Mouse (Mus musculus) liver, embryonic 12.5 days (tissue): Measurements from ENCODE around the gene Rgs19. TPM values are rescaled to one million over a fixed set of nuclear protein-coding genes. Genes with fewer than 3 reads are reported as not detected.
A peak's percentile ranks its signal among the peaks of the same experiment; 100 is the strongest.

ENCODE experiments used
- ATAC-seq: fragments of 200-750 bp; cut with Nextera tagmentation; 2 replicates; pipeline ENCODE4 v1.8.0; 2017; ENCODE audit warnings: moderate number of reproducible peaks, mild to moderate bottlenecking, moderate library complexity
- H3K27ac ChIP-seq: fragments of 300-500 bp; sonication (generic); 2 replicates; pipeline ENCODE4 v1.5.1; 2016; ENCODE audit warnings: mild to moderate bottlenecking
- H3K27me3 ChIP-seq: fragments of 300-500 bp; sonication (generic); replicated peaks from 2 replicates; pipeline ENCODE4 v1.6.1; 2016; ENCODE audit warnings: mild to moderate bottlenecking, moderate library complexity
- H3K36me3 ChIP-seq: fragments of 300-500 bp; sonication (generic); 2 replicates; pipeline ENCODE4 v1.6.1; 2016; ENCODE audit warnings: mild to moderate bottlenecking, moderate library complexity
- H3K4me1 ChIP-seq: fragments of 300-500 bp; sonication (generic); 2 replicates; pipeline ENCODE4 v1.6.1; 2016
- H3K4me2 ChIP-seq: fragments of 300-500 bp; sonication (generic); 2 replicates; pipeline ENCODE4 v1.6.1; 2016; ENCODE audit warnings: mild to moderate bottlenecking, moderate library complexity
- H3K4me3 ChIP-seq: fragments of 300-500 bp; sonication (generic); 2 replicates; pipeline ENCODE4 v1.5.1; 2016; ENCODE audit warnings: mild to moderate bottlenecking, moderate library complexity
- H3K9ac ChIP-seq: fragments of 300-500 bp; sonication (generic); 2 replicates; pipeline ENCODE4 v1.6.1; 2016; ENCODE audit warnings: mild to moderate bottlenecking, moderate library complexity
- H3K9me3 ChIP-seq: fragments of 300-500 bp; sonication (generic); replicated peaks from 2 replicates; pipeline ENCODE4 v1.6.1; 2016; ENCODE audit warnings: mild to moderate bottlenecking, moderate library complexity
- WGBS: fragments of 180-500 bp; shearing (Covaris S2); methylation state at CpG from one replicate; pipeline ENCODE4 v1.1.7; 2016; ENCODE audit not compliant: insufficient replicate concordance; 5-methylcytosine and 5-hydroxymethylcytosine counted together
- polyA plus RNA-seq: library from polyadenylated mRNA; unstranded; fragments of >200 nt; fragmentation: Nextera tagmentation; extraction: Ambion mirVana; gene quantifications from 2 replicates; pipeline ENCODE4 v1.2.1, GENCODE M21; 2016

Rgs19 gene
- polyA plus RNA-seq, 1 experiment from 2014 or later: 26.9 TPM

DNA sequence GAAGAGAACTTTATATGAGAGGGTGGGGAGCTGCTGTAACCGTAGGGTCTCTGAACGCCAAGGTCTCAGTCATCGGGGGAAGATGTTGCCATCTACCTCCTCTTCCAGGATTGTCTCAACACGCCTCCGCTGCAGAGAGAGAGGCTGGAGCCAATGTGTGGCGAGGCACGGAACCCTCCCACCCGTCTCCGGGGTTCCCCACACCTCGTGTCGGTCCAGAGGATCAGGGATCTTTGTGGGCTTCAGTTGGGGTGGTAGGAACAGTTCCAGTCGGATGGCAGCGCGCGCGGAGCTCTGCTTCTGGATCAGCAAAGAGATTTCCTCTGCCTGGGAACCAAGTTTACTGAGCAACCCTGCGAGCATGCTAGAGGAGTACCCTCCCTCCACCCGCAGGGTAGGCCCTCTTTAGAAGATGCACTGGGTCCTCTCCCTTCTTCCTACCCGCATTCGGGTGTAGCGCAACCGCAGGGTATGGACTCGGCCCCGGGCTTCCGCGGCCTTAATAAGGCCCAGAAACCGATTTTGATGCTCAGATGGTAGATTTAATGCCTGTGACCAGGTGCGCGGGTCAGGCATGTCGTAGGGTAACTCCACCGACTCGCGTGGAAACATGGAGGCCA, 3.1 kb upstream of the Rgs19 start:
- WGBS: 66% methylated on average over 33 of the region's 33 CpGs
- Histone ChIP-seq H3K4me3 (no peak overlapping the region), H3K36me3 (no peaks in the 10 kb centered on the region), H3K27ac (no peak overlapping the region), H3K9ac (no peak overlapping the region), H3K27me3 (peaks cover 27% of the 10 kb centered on the region), H3K4me2 (no peak overlapping the region), H3K9me3 (no peaks in the 10 kb centered on the region), H3K4me1 (peaks cover 28% of the 10 kb centered on the region)
- ATAC-seq: no peak

- no peak overlapping the region for H3K9ac ChIP-seq
- peaks cover 29% of the 10 kb centered on the region for H3K4me1 ChIP-seq
- peaks cover 27% of the 10 kb centered on the region for H3K27me3 ChIP-seq
- 50% methylated on average over 1 of the region's 1 CpGs for WGBS
- no peak overlapping the region for H3K4me3 ChIP-seq
- no peak overlapping the region for H3K27ac ChIP-seq
- no peaks in the 10 kb centered on the region for H3K9me3 ChIP-seq
- no peak for ATAC-seq
- no peak overlapping the region for H3K4me2 ChIP-seq
- no peaks in the 10 kb centered on the region for H3K36me3 ChIP-seq
These were observed 2.0 kb upstream of the Rgs19 start for GRCm38 (mm10) chr2:181695776-181696175.

DNA sequence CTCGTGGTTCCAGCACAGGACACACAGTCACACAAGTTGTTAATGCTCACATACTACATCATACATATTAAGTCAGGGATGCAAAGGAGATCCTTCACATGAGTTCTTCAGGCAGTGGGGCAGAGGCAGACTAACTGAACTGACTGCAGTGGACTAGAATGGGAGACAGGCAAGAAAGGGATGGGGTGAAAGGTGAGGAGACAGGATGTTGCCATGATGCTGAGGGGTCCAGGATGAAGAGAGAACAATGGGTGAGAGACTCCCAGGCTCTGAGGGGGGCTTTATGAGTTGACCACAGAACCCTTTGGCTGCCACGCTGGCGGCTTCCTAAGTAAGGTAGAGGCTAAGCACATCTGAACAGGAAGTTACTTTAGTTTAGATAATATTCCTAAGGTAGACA, 804 bp upstream of the Rgs19 start:
- Histone ChIP-seq H3K9ac (no peak overlapping the region), H3K4me1 (peaks cover 29% of the 10 kb centered on the region), H3K36me3 (peaks cover 4% of the 10 kb centered on the region), H3K4me3 (no peak overlapping the region), H3K9me3 (no peaks in the 10 kb centered on the region), H3K4me2 (peak overlapping the region; percentile 87), H3K27me3 (peaks cover 27% of the 10 kb centered on the region), H3K27ac (no peak overlapping the region)
- WGBS: 65% methylated on average over 3 of the region's 3 CpGs
- no peak for ATAC-seq

- Histone ChIP-seq H3K9me3 (no peaks in the 10 kb centered on the region), H3K4me3 (peak overlapping the region; percentile 62; the same call in 1 of the 2 replicates), H3K27ac (no peak overlapping the region), H3K4me1 (peaks cover 29% of the 10 kb centered on the region), H3K27me3 (peaks cover 27% of the 10 kb centered on the region), H3K4me2 (peak overlapping the region; percentile 87), H3K36me3 (peaks cover 26% of the 10 kb centered on the region), H3K9ac (no peak overlapping the region)
- no peak for ATAC-seq
- WGBS: 65% methylated on average over 3 of the region's 3 CpGs
These were observed 1.5 kb downstream of the Rgs19 start for GRCm38 (mm10) chr2:181692304-181692703.

DNA sequence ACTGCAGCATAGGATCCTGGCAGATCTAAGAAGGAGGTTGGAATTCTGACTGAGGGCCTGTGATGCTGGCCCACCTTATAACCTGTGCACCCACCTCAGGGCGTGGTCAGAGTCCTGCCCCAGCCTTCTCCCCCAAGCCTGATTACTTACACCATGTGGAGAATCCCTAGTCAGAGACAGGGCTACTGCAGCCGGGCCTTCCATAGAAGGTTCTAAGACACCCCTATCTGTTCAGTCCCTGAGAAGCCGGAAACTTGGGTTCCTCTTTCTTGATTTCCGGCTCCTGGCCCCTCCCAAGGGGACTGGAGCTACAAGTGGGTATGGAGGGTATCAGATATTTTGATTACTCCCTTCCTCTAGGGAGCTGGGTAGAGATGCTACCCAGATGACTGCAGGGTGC, 2.2 kb downstream of the Rgs19 start:
- Histone ChIP-seq H3K27me3 (peaks cover 27% of the 10 kb centered on the region), H3K4me3 (0 out of 2 replicates have a peak overlapping the region, but pooled peaks have one; percentile 12), H3K36me3 (peaks cover 32% of the 10 kb centered on the region), H3K27ac (no peak overlapping the region), H3K4me2 (peak overlapping the region; percentile 32), H3K9ac (no peak overlapping the region), H3K4me1 (peaks cover 29% of the 10 kb centered on the region), H3K9me3 (no peaks in the 10 kb centered on the region)
- WGBS: 34% methylated on average over 4 of the region's 4 CpGs
- no peak for ATAC-seq

- H3K36me3 ChIP-seq: peaks cover 35% of the 10 kb centered on the region
- no peak overlapping the region for H3K9ac ChIP-seq
- peak overlapping the region; percentile 12; the same call in 1 of the 2 replicates for H3K4me3 ChIP-seq
These were observed 2.7 kb downstream of the Rgs19 start for GRCm38 (mm10) chr2:181691083-181691482.

DNA sequence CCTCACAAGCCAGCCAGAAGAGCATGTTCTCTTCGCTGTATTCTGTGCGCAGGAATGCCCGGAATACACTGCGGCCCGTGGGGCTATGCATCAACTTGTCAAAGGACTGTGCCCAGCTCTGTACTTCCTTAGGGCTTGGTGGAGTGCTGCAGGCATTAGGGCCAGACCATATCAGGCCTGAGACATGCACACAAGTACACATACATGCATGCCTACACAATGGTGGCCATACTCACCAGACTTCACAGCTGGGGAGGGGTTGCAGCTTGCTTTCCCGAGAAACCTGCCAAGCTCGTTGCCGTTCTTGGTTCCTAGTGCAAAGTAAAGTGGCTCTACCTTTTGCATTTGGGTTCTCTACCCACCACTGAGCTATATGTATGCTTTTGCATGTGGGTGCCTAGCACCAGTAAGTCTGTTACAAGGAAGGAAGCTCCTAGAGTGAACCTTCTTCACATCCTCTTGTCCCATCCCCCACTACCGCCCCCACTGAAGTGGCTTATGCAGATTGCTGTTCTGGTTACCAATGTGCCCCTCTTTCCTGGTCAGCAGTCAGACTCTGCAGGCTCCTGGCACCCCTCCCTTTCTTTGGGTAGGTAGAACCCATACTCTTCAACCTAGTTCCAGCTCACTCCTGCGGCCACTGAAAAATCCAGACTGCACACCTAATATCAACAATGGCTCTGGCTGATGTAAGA, 4.2 kb downstream of the Rgs19 start:
- no peak overlapping the region for H3K4me3 ChIP-seq
- no peak for ATAC-seq
- H3K27me3 ChIP-seq: peaks cover 20% of the 10 kb centered on the region
- H3K9ac ChIP-seq: no peak overlapping the region
- H3K9me3 ChIP-seq: no peaks in the 10 kb centered on the region
- 77% methylated on average over 10 of the region's 10 CpGs for WGBS
- no peak overlapping the region; the same call in 1 of the 2 replicates for H3K4me2 ChIP-seq
- H3K4me1 ChIP-seq: peaks cover 28% of the 10 kb centered on the region
- H3K36me3 ChIP-seq: peaks cover 35% of the 10 kb centered on the region
- H3K27ac ChIP-seq: no peak overlapping the region

More at GRCm38 (mm10) chr2:181691083-181691482, 2.7 kb downstream of the Rgs19 start:
- peak overlapping the region; percentile 32 for H3K4me2 ChIP-seq
- H3K27me3 ChIP-seq: peaks cover 27% of the 10 kb centered on the region
- no peak overlapping the region for H3K27ac ChIP-seq
- H3K4me1 ChIP-seq: peaks cover 29% of the 10 kb centered on the region
- H3K9me3 ChIP-seq: no peaks in the 10 kb centered on the region
- 58% methylated on average over 6 of the region's 6 CpGs for WGBS
- ATAC-seq: no peak

GRCm38 (mm10) chr2:181687586-181687985, 6.2 kb downstream of the Rgs19 start:
- Histone ChIP-seq H3K4me1 (peaks cover 8% of the 10 kb centered on the region), H3K27me3 (peaks cover 2% of the 10 kb centered on the region; the same call in 1 of the 2 replicates), H3K4me2 (no peak overlapping the region), H3K9me3 (no peaks in the 10 kb centered on the region), H3K4me3 (no peak overlapping the region), H3K36me3 (peaks cover 35% of the 10 kb centered on the region), H3K27ac (no peak overlapping the region), H3K9ac (no peak overlapping the region)
- ATAC-seq: no peak
- WGBS: 79% methylated on average over 8 of the region's 8 CpGs

DNA sequence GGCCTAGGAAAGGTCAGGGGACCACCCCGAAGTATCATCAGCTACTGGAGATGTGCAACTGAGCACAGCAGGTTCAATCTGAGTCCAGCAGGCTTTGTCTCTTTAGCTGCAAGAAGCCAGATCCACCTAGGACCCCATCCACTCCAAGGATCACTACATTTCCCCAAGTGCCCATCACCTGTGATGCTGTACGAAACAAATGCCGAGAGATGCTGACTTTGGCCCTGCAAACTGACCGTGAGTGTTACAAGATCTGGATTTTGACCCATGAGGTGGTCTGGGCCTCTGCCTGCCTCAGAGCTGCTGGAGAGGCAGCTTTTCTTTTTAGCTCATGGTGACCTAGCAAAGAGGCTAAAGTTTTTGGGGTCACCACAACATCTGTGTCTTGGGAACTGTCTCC, 8.1 kb downstream of the Rgs19 start:
- Histone ChIP-seq H3K9ac (no peak overlapping the region), H3K27me3 (peaks cover 13% of the 10 kb centered on the region; the same call in 1 of the 2 replicates), H3K4me3 (no peak overlapping the region), H3K9me3 (no peaks in the 10 kb centered on the region), H3K27ac (no peak overlapping the region), H3K4me2 (no peak overlapping the region), H3K36me3 (peaks cover 35% of the 10 kb centered on the region), H3K4me1 (peaks cover 14% of the 10 kb centered on the region)
- no peak for ATAC-seq
- WGBS: 74% methylated on average over 4 of the region's 4 CpGs

- 18% methylated on average over 1 of the region's 1 CpGs for WGBS
- Histone ChIP-seq H3K4me3 (no peak overlapping the region), H3K36me3 (peaks cover 32% of the 10 kb centered on the region), H3K4me1 (peaks cover 20% of the 10 kb centered on the region), H3K9me3 (no peaks in the 10 kb centered on the region), H3K27me3 (peaks cover 17% of the 10 kb centered on the region; the same call in 1 of the 2 replicates), H3K4me2 (no peak overlapping the region), H3K27ac (no peak overlapping the region), H3K9ac (no peak overlapping the region)
- ATAC-seq: no peak
These were observed 9.1 kb downstream of the Rgs19 start for GRCm38 (mm10) chr2:181684713-181685112.

GRCm38 (mm10) chr2:181683381-181683780, 10.4 kb downstream of the Rgs19 start:
- Histone ChIP-seq H3K4me3 (no peak overlapping the region), H3K27me3 (peaks cover 17% of the 10 kb centered on the region; the same call in 1 of the 2 replicates), H3K4me2 (no peak overlapping the region), H3K36me3 (peaks cover 18% of the 10 kb centered on the region), H3K9me3 (no peaks in the 10 kb centered on the region), H3K9ac (no peak overlapping the region), H3K27ac (no peak overlapping the region), H3K4me1 (peaks cover 26% of the 10 kb centered on the region)
- WGBS: 70% methylated on average over 4 of the region's 4 CpGs
- no peak for ATAC-seq

GRCm38 (mm10) chr2:181681978-181682377, 11.8 kb downstream of the Rgs19 start:
- no peak for ATAC-seq
- H3K27ac ChIP-seq: no peak overlapping the region
- no peaks in the 10 kb centered on the region for H3K9me3 ChIP-seq
- WGBS: 58% methylated on average over 1 of the region's 1 CpGs
- no peak overlapping the region for H3K4me2 ChIP-seq
- peaks cover 32% of the 10 kb centered on the region for H3K4me1 ChIP-seq
- H3K4me3 ChIP-seq: no peak overlapping the region
- H3K27me3 ChIP-seq: peaks cover 19% of the 10 kb centered on the region; the same call in 1 of the 2 replicates
- peaks cover 7% of the 10 kb centered on the region; the same call in 1 of the 2 replicates for H3K36me3 ChIP-seq
- H3K9ac ChIP-seq: no peak overlapping the region
